Mouse (Mus musculus) liver, embryonic 15.5 days (tissue): Measurements from ENCODE around the gene Kcnma1. TPM values are rescaled to one million over a fixed set of nuclear protein-coding genes. Genes with fewer than 3 reads are reported as not detected.

Experiments used
- ATAC-seq: fragments of 200-750 bp; cut with Nextera tagmentation; 2 replicates; pipeline ENCODE4 v1.8.0; 2017; ENCODE audit warnings: moderate number of reproducible peaks, mild to moderate bottlenecking, moderate library complexity; ENCODE audit not compliant: insufficient read depth
- H3K27ac ChIP-seq: fragments of 300-500 bp; sonication (generic); replicated peaks from 2 replicates; pipeline ENCODE4 v1.5.1; 2015; ENCODE audit warnings: mild to moderate bottlenecking, inconsistent platforms
- H3K27me3 ChIP-seq: fragments of 300-500 bp; sonication (generic); 2 replicates; pipeline ENCODE4 v1.6.1; 2015; ENCODE audit warnings: mild to moderate bottlenecking, inconsistent platforms
- H3K36me3 ChIP-seq: fragments of 300-500 bp; sonication (generic); replicated peaks from 2 replicates; pipeline ENCODE4 v1.6.1; 2015; ENCODE audit warnings: moderate library complexity, mild to moderate bottlenecking, inconsistent platforms
- H3K4me1 ChIP-seq: fragments of 300-500 bp; sonication (generic); replicated peaks from 2 replicates; pipeline ENCODE4 v1.6.1; 2015; ENCODE audit warnings: inconsistent platforms
- H3K4me2 ChIP-seq: fragments of 300-500 bp; sonication (generic); 2 replicates; pipeline ENCODE4 v1.6.1; 2015; ENCODE audit warnings: moderate library complexity, mild to moderate bottlenecking, inconsistent platforms
- H3K4me3 ChIP-seq: fragments of 300-500 bp; sonication (generic); replicated peaks from 2 replicates; pipeline ENCODE4 v1.5.1; 2015; ENCODE audit warnings: mild to moderate bottlenecking, inconsistent platforms
- H3K9ac ChIP-seq: fragments of 300-500 bp; sonication (generic); 2 replicates; pipeline ENCODE4 v1.6.1; 2015; ENCODE audit warnings: moderate library complexity, mild to moderate bottlenecking, inconsistent platforms
- H3K9me3 ChIP-seq: fragments of 300-500 bp; sonication (generic); replicated peaks from 2 replicates; pipeline ENCODE4 v1.6.1; 2016; ENCODE audit warnings: inconsistent platforms
- WGBS: fragments of 180-500 bp; shearing (Covaris S2); methylation state at CpG from one replicate; pipeline ENCODE4 v1.1.7; 2015; ENCODE audit warnings: mixed read lengths; ENCODE audit not compliant: insufficient replicate concordance; 5-methylcytosine and 5-hydroxymethylcytosine counted together
- polyA plus RNA-seq: library from polyadenylated mRNA; unstranded; fragments of >200 nt; fragmentation: Nextera tagmentation; extraction: Ambion mirVana; gene quantifications from 2 replicates; pipeline ENCODE4 v1.2.1, GENCODE M21; 2015

Gene Kcnma1
- polyA plus RNA-seq = 0.07 and 0.17 TPM in 2 replicates

DNA sequence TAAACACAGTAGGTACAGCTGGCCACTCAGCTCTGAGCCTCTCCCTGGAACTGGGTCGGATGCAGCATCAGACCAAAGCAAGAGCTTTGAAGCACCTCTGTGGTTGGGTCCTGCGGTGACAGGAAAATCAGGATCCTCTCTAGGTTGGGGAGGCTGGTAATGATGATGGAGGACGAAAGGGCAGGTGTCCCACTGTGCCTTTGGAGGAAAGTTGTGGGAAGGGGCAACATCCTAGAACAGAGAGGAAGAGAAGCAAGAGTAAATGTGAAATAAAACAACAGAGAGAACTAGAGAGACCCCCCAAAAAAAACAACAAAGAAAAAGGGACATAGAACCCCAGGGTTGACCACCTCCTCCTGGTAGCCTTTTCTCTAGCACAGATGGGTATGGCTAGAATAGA, at the start of gene Kcnma1:
TSS of gene Kcnma1 (minus strand) at position 101 of the 400 bp plus-strand sequence.
- no peaks in the 10 kb centered on the region for H3K4me1 ChIP-seq
- 37% methylated on average over 3 of the region's 3 CpGs for WGBS
- no peak within 1 kb of the TSS for H3K9ac ChIP-seq
- H3K4me3 ChIP-seq = no peak within 1 kb of the TSS
- no peak within 1 kb of the TSS for H3K27ac ChIP-seq
- no peaks in the 10 kb centered on the region for H3K36me3 ChIP-seq
- H3K4me2 ChIP-seq = no peak within 1 kb of the TSS
- H3K9me3 ChIP-seq = no peaks in the 10 kb centered on the region
- no peaks in the 10 kb centered on the region for H3K27me3 ChIP-seq
- no peak for ATAC-seq

DNA sequence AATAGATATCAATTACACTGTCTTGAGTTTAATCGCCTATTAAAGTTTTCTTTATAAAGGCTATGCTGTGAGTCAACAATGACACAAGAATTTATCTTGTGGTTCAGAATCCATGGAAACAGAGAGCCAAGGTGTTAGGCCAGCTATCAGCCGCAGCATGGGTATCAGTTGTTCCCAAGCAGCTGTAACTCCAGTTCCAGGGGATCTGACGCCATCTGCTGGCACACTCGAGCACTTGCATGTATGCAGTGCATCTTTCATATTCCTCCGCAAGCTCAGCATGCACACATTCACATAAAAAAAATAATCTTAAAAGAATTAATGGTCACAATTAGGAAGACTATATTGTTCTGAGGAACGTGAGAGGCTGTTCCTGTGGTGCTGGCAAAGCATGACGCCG, 45.5 kb upstream of the Kcnma1 start:
- no peak overlapping the region for H3K27ac ChIP-seq
- H3K9ac ChIP-seq = no peak overlapping the region
- H3K4me1 ChIP-seq = no peaks in the 10 kb centered on the region
- no peaks in the 10 kb centered on the region for H3K27me3 ChIP-seq
- no peak for ATAC-seq
- WGBS = 34% methylated on average over 8 of the region's 8 CpGs
- H3K36me3 ChIP-seq = no peaks in the 10 kb centered on the region
- no peak overlapping the region for H3K4me3 ChIP-seq
- no peaks in the 10 kb centered on the region for H3K9me3 ChIP-seq
- H3K4me2 ChIP-seq = no peak overlapping the region

DNA sequence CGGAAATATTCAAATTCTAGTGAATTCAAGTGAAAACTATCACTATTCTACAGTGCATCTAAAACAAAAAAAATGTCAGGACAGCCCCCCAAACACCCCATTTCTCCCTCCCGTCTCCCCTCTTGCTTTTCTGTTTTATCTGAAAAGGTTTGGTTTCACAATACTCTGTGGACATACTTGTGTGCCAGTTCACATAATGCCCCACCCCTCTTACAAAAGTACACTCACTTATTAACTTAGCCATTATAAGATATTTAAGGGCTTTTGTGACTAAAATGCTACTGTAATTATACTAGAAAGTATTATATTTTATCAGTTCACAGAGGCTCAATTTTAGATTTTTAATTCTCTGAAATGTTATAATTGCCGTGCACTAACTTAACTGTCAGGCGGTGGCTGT, 45.0 kb upstream of the Kcnma1 start:
- H3K36me3 ChIP-seq = no peaks in the 10 kb centered on the region
- H3K4me3 ChIP-seq = no peak overlapping the region
- no peaks in the 10 kb centered on the region for H3K9me3 ChIP-seq
- no peak overlapping the region for H3K4me2 ChIP-seq
- ATAC-seq = no peak
- H3K9ac ChIP-seq = no peak overlapping the region
- H3K27me3 ChIP-seq = no peaks in the 10 kb centered on the region
- no peaks in the 10 kb centered on the region for H3K4me1 ChIP-seq
- H3K27ac ChIP-seq = no peak overlapping the region
- WGBS = 61% methylated on average over 4 of the region's 4 CpGs

DNA sequence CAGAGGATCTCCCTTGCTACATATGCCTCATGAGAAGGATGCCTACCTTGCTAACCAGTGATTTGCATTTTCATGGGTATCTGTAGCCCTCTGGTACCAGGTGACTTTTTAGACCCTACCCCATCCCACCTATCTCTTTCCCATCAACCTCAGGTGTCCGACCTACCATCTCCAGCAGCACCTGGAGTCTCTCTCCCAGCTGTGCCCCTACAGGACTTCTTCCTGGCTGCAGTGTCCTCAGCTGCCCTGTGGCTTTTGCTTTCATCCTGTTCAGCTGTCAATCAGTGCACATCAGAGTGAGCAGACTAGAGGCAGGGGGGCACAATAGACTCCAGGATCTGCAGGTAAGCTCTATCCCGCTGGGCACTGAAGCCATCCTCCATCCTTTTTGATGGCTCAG, 37.5 kb upstream of the Kcnma1 start:
- Histone ChIP-seq H3K36me3 (no peaks in the 10 kb centered on the region), H3K4me2 (no peak overlapping the region), H3K27ac (no peak overlapping the region), H3K27me3 (no peaks in the 10 kb centered on the region), H3K9ac (no peak overlapping the region), H3K4me1 (no peaks in the 10 kb centered on the region), H3K9me3 (no peaks in the 10 kb centered on the region), H3K4me3 (no peak overlapping the region)
- 50% methylated on average over 2 of the region's 2 CpGs for WGBS
- ATAC-seq = no peak

DNA sequence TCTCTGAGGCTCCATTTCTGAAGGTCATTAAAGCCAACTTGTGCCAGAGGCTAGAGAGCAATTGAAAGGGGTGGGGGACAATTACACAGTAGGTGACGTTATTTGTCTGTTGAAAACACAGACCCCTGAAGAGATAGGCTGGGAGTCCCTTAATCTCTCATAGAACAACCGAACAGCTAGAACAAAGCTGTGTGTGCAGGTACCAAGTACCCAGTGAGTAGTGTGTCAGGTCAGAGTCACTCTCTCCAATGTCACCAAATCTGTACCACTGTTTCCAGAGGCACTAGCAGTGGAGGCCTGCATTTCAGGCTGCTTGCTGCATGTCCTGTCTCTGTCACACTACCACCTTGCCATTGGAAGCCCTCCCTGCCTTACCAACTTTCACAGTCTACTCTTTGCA, 22.3 kb upstream of the Kcnma1 start:
- Histone ChIP-seq H3K36me3 (no peaks in the 10 kb centered on the region), H3K4me1 (no peaks in the 10 kb centered on the region), H3K4me2 (no peak overlapping the region), H3K4me3 (no peak overlapping the region), H3K27ac (no peak overlapping the region), H3K9me3 (no peaks in the 10 kb centered on the region), H3K9ac (no peak overlapping the region), H3K27me3 (no peaks in the 10 kb centered on the region)
- 52% methylated on average over 2 of the region's 2 CpGs for WGBS
- ATAC-seq = no peak

DNA sequence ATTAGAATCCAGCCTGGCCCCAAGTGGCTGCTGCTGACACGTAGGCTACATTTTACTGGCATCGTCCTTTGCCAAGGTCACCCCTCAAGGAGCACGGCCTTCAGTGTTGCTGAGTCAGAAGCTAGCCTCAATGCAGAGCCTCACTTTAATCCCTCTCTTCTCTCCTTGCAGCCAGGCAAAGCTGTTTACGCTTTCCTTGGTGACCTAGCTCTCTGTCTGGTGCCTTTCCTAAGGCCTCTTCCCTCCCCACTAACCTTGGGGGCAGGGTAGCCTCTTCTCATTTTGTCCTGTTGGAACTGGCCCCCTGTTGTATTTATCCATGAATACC, 21.9 kb upstream of the Kcnma1 start:
- no peak overlapping the region for H3K27ac ChIP-seq
- H3K36me3 ChIP-seq = no peaks in the 10 kb centered on the region
- WGBS = 34% methylated on average over 4 of the region's 4 CpGs
- no peak overlapping the region for H3K4me2 ChIP-seq
- no peaks in the 10 kb centered on the region for H3K27me3 ChIP-seq
- no peak for ATAC-seq
- no peak overlapping the region for H3K4me3 ChIP-seq
- no peaks in the 10 kb centered on the region for H3K9me3 ChIP-seq
- no peaks in the 10 kb centered on the region for H3K4me1 ChIP-seq
- no peak overlapping the region for H3K9ac ChIP-seq

DNA sequence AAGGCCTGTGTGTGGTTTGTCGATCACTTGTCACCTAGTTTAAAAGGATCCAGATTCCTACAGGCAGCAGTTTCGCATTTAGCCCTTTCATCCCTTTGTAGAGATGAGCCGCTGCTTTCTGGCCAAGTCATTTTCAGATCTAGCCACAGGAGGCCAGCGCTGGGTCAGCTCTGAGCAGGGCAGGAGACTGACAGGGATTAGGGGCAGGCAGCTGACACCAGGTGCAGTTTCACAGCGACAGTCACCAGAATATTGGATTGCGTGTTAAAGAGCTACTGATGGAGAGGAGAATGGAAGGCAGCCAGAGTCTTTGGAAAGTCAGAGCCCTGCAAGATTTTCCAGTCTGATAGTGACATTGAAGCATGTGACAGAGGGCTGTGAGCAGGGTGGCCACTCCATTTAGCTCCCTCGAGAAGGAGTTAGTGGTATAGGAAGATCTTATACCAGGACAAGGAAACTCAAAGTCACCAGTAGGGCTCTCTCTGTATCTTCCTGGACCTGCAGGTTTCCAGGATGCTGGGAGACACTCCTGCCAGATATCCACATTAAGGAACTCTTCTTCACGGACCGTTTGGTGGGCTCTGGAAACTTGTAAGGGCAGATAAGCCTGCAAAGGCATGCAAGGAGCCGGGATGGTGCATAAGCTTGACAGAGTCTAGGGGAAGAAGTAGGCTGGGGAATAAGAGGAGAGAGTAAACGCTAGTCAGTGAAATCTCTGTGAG, 21.4 kb upstream of the Kcnma1 start:
- ATAC-seq = no peak
- Histone ChIP-seq H3K9ac (no peak overlapping the region), H3K36me3 (no peaks in the 10 kb centered on the region), H3K4me2 (no peak overlapping the region), H3K4me1 (no peaks in the 10 kb centered on the region), H3K9me3 (no peaks in the 10 kb centered on the region), H3K27ac (no peak overlapping the region), H3K4me3 (no peak overlapping the region), H3K27me3 (no peaks in the 10 kb centered on the region)
- 15% methylated on average over 11 of the region's 11 CpGs for WGBS

DNA sequence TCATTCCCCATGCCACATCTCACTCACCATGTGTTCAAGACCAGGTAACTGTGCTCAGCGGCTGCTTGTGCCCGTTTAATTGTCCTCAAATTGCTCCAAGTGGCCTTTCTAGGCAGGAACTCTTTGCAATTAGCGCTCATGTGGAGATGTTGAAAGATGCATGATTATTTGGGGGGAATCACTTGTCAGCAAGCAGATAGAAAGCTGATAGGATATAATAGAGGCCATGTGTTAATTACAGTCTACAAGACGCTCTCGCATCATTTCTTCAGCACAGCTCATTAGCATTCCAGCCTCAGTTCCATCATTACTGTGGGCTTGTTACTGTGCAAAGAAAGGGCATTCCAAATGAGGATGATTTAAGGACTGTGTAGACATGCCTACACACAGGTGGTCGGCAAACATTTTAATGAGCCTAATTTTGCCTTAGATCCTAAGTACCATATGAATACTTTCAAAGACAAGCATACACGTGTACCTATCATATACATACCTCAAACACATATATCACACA, 18.6 kb upstream of the Kcnma1 start:
- no peak overlapping the region for H3K27ac ChIP-seq
- H3K36me3 ChIP-seq = no peaks in the 10 kb centered on the region
- H3K9me3 ChIP-seq = no peaks in the 10 kb centered on the region
- H3K4me2 ChIP-seq = no peak overlapping the region
- no peaks in the 10 kb centered on the region for H3K27me3 ChIP-seq
- no peak for ATAC-seq
- no peak overlapping the region for H3K9ac ChIP-seq
- no peaks in the 10 kb centered on the region for H3K4me1 ChIP-seq
- H3K4me3 ChIP-seq = no peak overlapping the region
- WGBS = 59% methylated on average over 7 of the region's 7 CpGs

DNA sequence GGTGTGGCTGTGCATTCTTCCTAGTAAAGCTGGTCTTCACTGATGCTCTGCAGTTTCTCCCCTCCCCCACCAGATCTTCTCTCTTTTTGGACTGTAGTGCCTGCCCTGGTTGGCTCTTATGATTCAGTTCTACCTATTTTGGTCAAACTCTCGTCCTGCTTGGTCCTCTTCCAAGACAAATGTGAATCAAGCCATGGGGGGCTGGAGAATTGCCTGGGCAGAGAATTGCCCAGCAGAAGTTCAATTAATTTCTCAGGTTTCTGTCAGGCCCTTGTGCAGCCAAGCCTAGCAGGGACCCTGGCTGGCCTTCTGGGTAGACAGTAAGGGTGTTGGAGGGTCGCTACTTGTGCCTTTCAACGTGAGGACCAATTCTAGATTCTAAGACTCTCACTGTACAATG, 17.9 kb upstream of the Kcnma1 start:
- WGBS = 45% methylated on average over 3 of the region's 3 CpGs
- no peaks in the 10 kb centered on the region for H3K27me3 ChIP-seq
- no peaks in the 10 kb centered on the region for H3K36me3 ChIP-seq
- no peak overlapping the region for H3K4me3 ChIP-seq
- H3K9me3 ChIP-seq = no peaks in the 10 kb centered on the region
- H3K4me1 ChIP-seq = no peaks in the 10 kb centered on the region
- no peak overlapping the region for H3K27ac ChIP-seq
- no peak overlapping the region for H3K4me2 ChIP-seq
- H3K9ac ChIP-seq = no peak overlapping the region
- no peak for ATAC-seq

DNA sequence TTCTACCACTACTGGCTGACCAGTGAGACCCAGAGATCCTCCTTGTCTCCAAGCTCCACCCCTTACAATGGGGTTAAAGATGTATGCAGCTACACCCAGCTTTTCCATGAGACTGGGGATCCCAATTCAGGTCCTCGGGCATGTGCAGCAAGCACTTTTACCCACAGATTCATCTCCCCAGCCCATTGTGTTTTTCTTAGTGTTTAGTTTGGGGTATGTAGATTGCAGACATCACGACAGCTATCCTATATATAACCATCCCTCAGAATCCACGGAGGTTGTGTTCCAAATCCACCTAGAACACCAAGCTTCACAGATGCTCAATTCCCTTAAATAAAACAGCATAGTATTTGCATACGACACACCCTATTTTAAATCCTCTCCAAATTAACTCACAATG, 6.4 kb upstream of the Kcnma1 start:
- no peak overlapping the region for H3K27ac ChIP-seq
- no peaks in the 10 kb centered on the region for H3K36me3 ChIP-seq
- no peaks in the 10 kb centered on the region for H3K27me3 ChIP-seq
- no peak for ATAC-seq
- H3K9me3 ChIP-seq = no peaks in the 10 kb centered on the region
- H3K9ac ChIP-seq = no peak overlapping the region
- WGBS = 46% methylated on average over 4 of the region's 4 CpGs
- no peak overlapping the region for H3K4me2 ChIP-seq
- H3K4me3 ChIP-seq = no peak overlapping the region
- H3K4me1 ChIP-seq = no peaks in the 10 kb centered on the region

DNA sequence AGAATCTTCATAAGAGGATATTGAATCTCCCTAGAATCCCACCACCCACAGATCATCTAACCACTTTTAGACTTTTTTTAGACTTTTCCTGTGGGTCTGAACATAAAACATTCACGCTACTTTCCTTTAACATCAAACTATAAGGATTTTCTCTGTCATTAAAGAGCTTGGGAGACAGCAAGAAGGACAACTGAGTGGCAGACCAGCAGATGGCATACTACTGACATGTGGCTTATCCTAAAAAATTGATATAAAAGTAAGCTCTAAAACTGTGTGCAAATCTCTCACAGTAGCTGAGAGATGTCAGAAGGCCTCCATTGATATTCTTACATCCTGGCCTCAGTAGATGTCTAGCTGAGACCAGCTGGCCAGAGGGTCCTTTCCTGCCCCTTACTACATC, 4.3 kb downstream of the Kcnma1 start:
- Histone ChIP-seq H3K4me2 (no peak overlapping the region), H3K4me3 (no peak overlapping the region), H3K27ac (no peak overlapping the region), H3K4me1 (no peaks in the 10 kb centered on the region), H3K9ac (no peak overlapping the region), H3K36me3 (no peaks in the 10 kb centered on the region), H3K27me3 (peaks cover 30% of the 10 kb centered on the region), H3K9me3 (no peaks in the 10 kb centered on the region)
- WGBS = 49% methylated on average over 1 of the region's 1 CpGs
- no peak for ATAC-seq

DNA sequence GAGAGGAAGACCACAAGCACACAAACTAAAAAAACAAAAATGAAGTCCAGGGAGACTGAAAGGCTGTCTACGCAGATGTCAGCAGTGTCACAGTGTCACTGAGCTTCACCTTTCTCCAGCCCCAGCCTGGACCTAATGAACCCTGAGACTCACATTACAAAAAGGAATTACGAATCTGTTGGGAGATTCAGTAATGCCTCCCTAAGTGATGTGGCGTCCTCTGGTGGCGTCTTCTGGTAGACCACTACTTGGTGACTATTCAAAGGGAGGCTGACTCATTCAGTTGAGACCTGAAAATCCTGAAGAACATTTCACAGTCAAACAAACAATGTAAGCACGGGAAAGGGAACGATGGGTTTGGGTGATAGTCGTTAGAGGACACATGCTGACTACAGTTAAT, 6.0 kb downstream of the Kcnma1 start:
- H3K4me2 ChIP-seq = no peak overlapping the region
- H3K27ac ChIP-seq = no peak overlapping the region
- WGBS = 13% methylated on average over 7 of the region's 7 CpGs
- peaks cover 47% of the 10 kb centered on the region for H3K27me3 ChIP-seq
- H3K36me3 ChIP-seq = no peaks in the 10 kb centered on the region
- no peak overlapping the region for H3K9ac ChIP-seq
- H3K9me3 ChIP-seq = no peaks in the 10 kb centered on the region
- no peaks in the 10 kb centered on the region for H3K4me1 ChIP-seq
- ATAC-seq = no peak
- no peak overlapping the region for H3K4me3 ChIP-seq
